Mouse (Mus musculus): ENCODE results near the gene Tmem109.

Tmem109 gene

DNA sequence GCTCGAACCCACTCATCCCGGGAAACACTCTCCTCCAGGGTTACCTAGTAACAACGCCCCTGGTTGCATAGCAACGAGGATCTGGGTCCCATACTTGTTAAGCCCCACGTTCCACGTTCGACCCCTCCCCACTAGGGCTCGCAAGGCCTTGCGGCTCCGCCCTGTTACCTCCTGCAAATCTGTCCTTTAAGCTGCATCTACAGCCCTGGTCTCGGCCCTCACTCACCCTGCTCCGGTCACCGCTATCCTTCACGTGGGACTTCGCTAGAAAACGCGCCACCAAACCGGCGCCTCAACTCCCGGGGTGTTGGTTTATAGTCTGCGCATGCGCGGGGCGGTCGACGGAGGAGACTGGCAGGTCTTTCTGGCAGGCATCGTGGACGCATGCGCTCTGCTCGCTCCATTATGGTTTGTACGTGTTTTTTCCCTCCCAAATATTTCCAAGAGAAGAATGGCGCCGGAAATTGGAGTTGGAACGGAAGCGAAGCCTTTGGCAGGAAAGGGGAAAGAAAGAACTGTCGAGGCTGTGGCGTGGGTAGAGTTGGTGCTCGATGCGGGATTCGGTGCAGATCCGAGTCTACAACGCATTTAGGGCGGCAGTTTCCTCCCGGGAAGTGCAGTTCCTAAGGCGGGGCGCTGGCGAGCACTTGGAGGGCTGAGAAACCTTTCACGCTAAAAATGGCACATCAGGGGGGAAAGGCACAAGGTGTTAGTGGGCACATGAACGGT, at the start of gene Tmem109:
Tmem109 (minus strand) TSS at position 576 of the 729 bp plus-strand sequence.
- DNase-seq (ENCODE audit: low spot score): peak; percentile 95

- DNase-seq (ENCODE audit: low spot score): no peak
These were observed 48.8 kb upstream of the Tmem109 start for GRCm38 (mm10) chr19:10930641-10931040.

DNA sequence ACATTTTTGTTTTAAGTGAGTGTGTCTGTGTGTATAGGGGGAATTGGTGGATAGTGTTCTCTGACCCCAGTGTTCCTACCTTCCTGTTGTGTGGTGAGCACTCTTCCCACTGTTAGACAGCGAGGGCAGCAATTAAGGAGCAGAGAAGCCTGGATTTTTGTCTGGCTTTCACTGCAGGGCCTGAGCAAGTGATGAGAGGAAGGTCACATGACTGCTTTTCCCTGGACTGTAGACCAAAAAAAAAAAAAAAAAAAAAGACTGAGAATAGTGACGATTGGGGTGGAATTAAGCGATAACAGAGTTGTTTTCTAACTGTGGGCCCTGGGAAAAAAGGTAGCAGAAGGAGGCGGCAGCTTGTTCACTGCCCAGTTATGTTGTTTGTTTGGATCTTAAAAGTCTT, 44.9 kb upstream of the Tmem109 start:
- DNase-seq (ENCODE audit: low spot score): no peak

GRCm38 (mm10) chr19:10926123-10926621, 44.4 kb upstream of the Tmem109 start:
- DNase-seq (ENCODE audit: low spot score): no peak

DNA sequence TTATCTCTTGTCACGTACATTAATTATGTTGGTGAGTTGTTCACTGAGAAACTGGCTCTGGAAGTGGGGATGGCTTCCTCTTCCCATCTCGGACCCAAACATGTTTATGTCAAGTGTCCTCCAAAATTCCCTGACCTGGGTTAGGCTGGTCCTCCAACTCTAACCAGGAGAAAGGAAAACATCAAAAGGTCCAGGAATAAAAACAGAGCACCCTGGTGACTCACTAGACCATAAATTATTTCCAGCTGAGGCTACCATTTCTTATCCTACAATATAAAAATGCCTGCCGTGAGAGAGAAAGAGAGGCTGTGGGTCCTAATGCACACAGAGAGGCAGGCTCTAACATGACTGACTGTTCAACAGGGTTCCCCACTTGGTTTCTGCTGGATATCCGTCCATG, 42.4 kb upstream of the Tmem109 start:
- no peak for DNase-seq (ENCODE audit: low spot score)

DNA sequence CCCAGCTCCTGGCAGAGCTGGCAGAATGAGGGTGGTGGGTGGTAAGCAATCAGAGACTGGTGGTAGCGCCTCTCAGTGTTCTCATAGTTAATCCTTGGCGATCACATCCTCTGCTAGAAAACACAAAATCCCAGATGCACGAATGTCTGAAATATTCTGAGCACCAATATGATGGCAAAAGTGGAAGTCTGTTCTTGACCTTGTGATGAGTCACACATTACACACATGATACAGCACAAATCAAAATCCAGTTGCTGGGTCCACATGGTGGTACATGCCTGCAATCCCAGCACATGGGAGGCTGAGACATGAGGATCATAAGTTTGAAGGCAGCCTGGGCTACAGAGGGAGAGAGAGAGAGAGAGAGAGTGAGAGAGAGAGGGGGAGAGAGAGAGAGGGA, 39.3 kb upstream of the Tmem109 start:
- DNase-seq (ENCODE audit: low spot score): no peak

- DNase-seq (ENCODE audit: low spot score): no peak
These were observed 38.7 kb upstream of the Tmem109 start, which contains the start of gene Zp1 for GRCm38 (mm10) chr19:10920532-10920931. Gene Zp1 (minus strand): TSS chr19:10920632.

DNA sequence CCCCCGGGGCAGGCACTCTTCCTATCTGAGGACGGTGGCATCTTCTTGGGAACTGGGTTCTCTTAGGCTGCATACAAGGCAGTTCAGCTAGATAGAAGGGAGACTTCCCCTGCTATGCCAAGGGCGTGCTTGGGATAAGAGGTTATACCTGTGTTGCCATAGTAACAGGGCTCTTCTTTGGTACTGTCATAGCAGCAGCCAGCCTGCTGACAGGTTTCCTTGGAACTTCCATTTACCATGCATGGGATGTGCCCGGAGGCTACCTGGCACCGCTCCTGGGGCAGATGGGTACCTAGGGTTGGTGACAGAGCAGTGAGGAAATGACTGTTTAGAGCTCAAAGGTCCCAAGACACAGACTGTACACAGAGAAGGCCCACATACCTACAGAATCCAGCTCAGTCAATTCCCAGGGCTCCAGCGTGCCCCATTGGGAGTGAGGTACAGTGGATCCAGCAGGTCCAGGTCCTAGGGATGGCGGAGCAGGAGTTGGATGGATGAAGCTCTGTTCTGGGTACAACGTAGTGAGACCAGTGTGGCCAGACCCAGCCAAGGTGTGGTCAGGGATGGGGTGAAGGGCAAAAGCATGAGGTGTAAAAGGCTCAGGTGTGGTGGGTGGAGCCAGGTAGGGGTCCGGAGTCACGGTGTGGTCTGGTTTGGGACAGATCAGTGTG, 36.7 kb upstream of the Tmem109 start:
- DNase-seq (ENCODE audit: low spot score): no peak

- no peak for DNase-seq (ENCODE audit: low spot score)
These were observed 34.7 kb upstream of the Tmem109 start for GRCm38 (mm10) chr19:10916506-10916905.

GRCm38 (mm10) chr19:10914870-10915269, 33.1 kb upstream of the Tmem109 start:
- no peak for DNase-seq (ENCODE audit: low spot score)

DNA sequence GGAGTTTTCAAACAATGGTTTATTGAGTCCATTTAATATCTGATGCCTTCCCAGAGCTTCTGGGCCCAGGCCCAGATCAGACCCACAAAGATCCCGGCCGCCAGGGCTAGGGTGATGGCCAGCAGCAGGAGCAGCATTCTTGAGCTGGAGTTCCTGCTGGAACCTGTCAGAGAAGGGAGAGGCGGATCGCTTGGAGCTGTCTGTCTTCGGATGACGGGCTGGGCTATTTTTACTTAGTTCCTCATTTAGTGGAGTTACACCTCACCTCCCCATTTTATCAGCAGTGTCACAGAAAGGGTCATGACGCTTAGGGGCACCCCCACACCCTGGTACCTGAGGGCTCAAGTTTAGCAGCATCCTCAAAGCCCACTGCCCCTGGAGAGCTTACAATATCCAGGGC, 32.5 kb upstream of the Tmem109 start:
- no peak for DNase-seq (ENCODE audit: low spot score)

GRCm38 (mm10) chr19:10909087-10909721, 27.4 kb upstream of the Tmem109 start:
- no peak for DNase-seq (ENCODE audit: low spot score)

GRCm38 (mm10) chr19:10907891-10908290, 26.1 kb upstream of the Tmem109 start:
- DNase-seq (ENCODE audit: low spot score): peak; percentile 65

- DNase-seq (ENCODE audit: low spot score): no peak
These were observed 23.9 kb upstream of the Tmem109 start for GRCm38 (mm10) chr19:10905728-10906000.

GRCm38 (mm10) chr19:10904927-10905727, 23.3 kb upstream of the Tmem109 start:
- DNase-seq (ENCODE audit: low spot score): peak; percentile 66

DNA sequence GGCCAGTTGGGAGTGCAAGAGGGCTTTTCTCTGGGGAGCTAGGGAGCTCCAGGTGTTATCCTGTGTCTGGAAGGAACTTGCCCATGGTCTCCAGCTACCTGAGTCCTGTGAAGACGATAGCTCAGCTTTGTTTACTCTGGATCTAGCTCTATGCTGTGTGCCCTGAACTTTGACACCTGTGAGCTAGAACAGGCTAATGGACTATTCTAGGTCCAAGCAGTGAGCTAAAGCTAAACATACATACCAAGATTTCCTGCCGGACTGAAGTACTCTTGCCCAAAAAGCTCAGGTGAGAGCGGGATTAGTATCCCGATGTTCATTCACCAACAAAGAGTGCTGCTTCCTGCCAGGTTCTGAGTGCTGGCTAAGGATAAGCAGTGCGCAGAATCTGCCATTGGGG, 22.7 kb upstream of the Tmem109 start:
- no peak for DNase-seq (ENCODE audit: low spot score)

GRCm38 (mm10) chr19:10901046-10901445, 19.2 kb upstream of the Tmem109 start:
- no peak for DNase-seq (ENCODE audit: low spot score)

DNA sequence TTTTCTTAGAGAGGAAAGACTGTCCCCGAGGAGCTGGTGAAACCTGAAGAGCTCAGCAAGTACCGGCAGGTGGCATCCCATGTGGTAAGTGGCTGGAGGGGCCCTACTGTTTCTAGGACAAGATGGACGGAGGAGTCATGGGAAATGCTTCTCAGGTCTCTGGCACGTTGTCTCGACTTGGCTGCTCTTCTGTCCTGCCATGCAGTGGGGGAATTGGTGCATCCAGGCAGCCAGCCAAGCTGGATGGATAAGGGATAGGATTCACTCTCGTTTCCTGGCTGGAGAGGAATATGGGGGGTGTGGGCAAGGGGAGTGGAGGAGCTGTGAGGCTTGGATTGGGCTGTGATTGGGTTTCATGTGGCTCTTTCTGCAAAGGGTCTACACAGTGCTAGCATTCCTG, 18.5 kb upstream of the Tmem109 start:
- DNase-seq (ENCODE audit: low spot score): no peak

DNA sequence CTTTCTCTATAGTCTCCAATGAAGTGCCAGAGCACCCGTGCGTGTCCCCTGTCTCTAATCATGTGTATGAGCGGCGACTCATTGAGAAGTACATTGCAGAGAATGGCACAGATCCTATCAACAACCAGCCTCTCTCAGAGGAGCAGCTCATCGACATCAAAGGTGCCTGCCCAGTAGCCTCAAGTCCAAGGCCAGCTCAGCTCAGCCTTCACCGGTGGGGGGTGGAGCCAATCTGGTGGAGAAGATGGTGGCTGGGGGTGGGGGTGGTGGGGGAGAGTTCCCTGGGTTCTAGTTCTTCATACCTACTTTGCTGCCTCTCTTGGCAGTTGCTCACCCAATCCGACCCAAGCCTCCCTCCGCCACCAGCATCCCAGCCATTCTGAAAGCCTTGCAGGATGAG, 15.7 kb upstream of the Tmem109 start:
- no peak for DNase-seq (ENCODE audit: low spot score)

DNA sequence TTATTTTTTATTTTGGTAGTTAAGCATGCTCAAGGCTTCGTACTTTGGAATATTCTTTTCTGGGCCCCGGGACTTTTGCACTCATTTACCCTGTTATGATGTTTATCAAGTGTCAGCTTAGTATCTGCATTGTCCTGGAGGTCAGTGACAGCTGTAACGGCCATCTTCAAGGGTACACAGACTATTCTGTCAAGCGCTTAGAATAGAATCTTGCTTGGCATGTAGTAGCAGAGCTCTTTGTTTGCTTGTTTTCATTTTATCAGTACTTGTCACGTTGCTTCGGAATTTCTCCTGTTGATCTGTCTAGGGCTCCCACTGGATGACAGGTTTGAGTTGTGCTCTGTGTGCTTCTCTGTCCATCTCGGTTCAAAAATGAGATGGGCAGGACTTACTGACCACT, 15.0 kb upstream of the Tmem109 start:
- no peak for DNase-seq (ENCODE audit: low spot score)

GRCm38 (mm10) chr19:10895708-10896107, 13.9 kb upstream of the Tmem109 start:
- DNase-seq (ENCODE audit: low spot score): peak; percentile 41

DNA sequence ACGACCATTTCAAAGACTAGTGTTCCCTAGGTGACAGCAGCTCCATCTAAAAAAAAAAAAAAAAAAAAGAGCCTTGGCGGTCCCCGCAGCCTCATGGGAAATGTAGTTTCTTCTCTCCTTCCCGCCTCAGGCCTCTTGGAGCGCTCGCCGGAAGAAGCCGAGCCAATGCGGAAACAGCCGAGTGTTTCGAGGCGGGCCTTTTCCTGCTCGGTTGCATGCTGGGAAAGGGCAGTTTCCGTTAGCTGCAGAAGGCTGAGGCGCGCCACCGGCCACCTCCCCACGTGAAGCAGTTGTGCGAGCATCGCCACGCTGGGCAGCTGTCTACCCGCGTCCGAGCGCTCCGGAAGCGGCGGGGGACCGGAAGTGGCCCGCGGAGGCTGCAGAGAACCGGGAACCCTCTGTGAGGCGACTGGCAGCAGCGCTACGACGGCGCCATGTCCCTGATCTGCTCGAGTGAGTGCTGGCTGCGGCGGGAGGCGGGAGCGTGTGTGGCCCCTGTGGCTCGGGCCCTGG, 13.3 kb upstream of the Tmem109 start, which contains the start of gene Prpf19:
Prpf19 (plus strand) TSS at position 216 of the 513 bp plus-strand sequence.
- peak; percentile 98 for DNase-seq (ENCODE audit: low spot score)

Measured in urinary bladder, postnatal 14 days (tissue).